8 mouse cellular contexts compared by ENCODE assay signal in genomic region chr3:116594076-116594727, GRCm38 (mm10). TPM values are rescaled to one million over a fixed set of nuclear protein-coding genes. Genes with fewer than 3 reads are reported as not detected.
A peak's percentile ranks its signal among the peaks of the same experiment; 100 is the strongest.
DNase-seq lines count a peak whose midpoint lies in the region; ATAC-seq and TF ChIP-seq lines count a peak whose summit lies in the region.

No protein-coding gene starts in this region.

- peaks cover 26% of the 10 kb centered on the region for H3K36me3 ChIP-seq in kidney, embryonic 14.5 days (ENCODE audit: control insufficient read depth, insufficient read depth, low read length)
- H3K36me3 ChIP-seq in ES-E14 (ENCODE audit: control insufficient read depth, insufficient read depth, low read length, poor library complexity, severe bottlenecking): peaks cover 12% of the 10 kb centered on the region
- H3K36me3 ChIP-seq in embryonic facial prominence, embryonic 11.5 days (replicated peaks; ENCODE audit: control insufficient read depth, insufficient read depth, low read depth, low read length): peaks cover 2% of the 10 kb centered on the region
- H3K36me3 ChIP-seq in intestine, embryonic 15.5 days: peaks cover 10% of the 10 kb centered on the region
- peaks cover 19% of the 10 kb centered on the region for H3K36me3 ChIP-seq in midbrain, postnatal 0 days (ENCODE audit: insufficient read depth, low read length)

- H3K4me1 ChIP-seq in kidney, embryonic 14.5 days (ENCODE audit: control insufficient read depth, insufficient read depth, low read length): peaks cover 6% of the 10 kb centered on the region; the same call in 1 of the 2 replicates
- peaks cover 0 to 2% of the 10 kb centered on the region in 2 experiments; a peak in 2 of 4 replicates for H3K4me1 ChIP-seq in ES-E14 (ENCODE audit: control insufficient read depth in 2 of 2, insufficient read depth in 2 of 2, low read length in 2 of 2, poor library complexity in 1 of 2)
- H3K4me1 ChIP-seq in embryonic facial prominence, embryonic 11.5 days (ENCODE audit: control insufficient read depth, insufficient read depth, low read length): no peaks in the 10 kb centered on the region
- no peaks in the 10 kb centered on the region for H3K4me1 ChIP-seq in intestine, embryonic 15.5 days (replicated peaks)
- H3K4me1 ChIP-seq in midbrain, postnatal 0 days (ENCODE audit: insufficient read depth, low read length): no peaks in the 10 kb centered on the region

- H3K9ac ChIP-seq in kidney, embryonic 14.5 days (ENCODE audit: low read depth, low read length): peak overlapping the region; percentile 78
- peak overlapping the region; percentile 95 for H3K9ac ChIP-seq in ES-E14 (ENCODE audit: insufficient read depth, low read depth, low read length, poor library complexity, severe bottlenecking)
- H3K9ac ChIP-seq in embryonic facial prominence, embryonic 11.5 days (replicated peaks; ENCODE audit: low read length): peak overlapping the region; percentile 75
- peak overlapping the region; percentile 78 for H3K9ac ChIP-seq in intestine, embryonic 15.5 days
- peak overlapping the region; percentile 73 for H3K9ac ChIP-seq in midbrain, postnatal 0 days (replicated peaks; ENCODE audit: low read length, poor library complexity, severe bottlenecking)

- H3K27me3 ChIP-seq in kidney, embryonic 14.5 days (ENCODE audit: control insufficient read depth, insufficient read depth, low read length): no peaks in the 10 kb centered on the region
- H3K27me3 ChIP-seq in embryonic facial prominence, embryonic 11.5 days (ENCODE audit: control insufficient read depth, insufficient read depth, low read length): no peaks in the 10 kb centered on the region
- H3K27me3 ChIP-seq in intestine, embryonic 15.5 days (replicated peaks): no peaks in the 10 kb centered on the region
- H3K27me3 ChIP-seq in midbrain, postnatal 0 days (ENCODE audit: insufficient read depth, low read length): no peaks in the 10 kb centered on the region

- H3K9me3 ChIP-seq in kidney, embryonic 14.5 days (ENCODE audit: control insufficient read depth, low read length): no peaks in the 10 kb centered on the region
- no peaks in the 10 kb centered on the region for H3K9me3 ChIP-seq in ES-E14 (ENCODE audit: control insufficient read depth, insufficient read depth, low read depth, low read length)
- no peaks in the 10 kb centered on the region for H3K9me3 ChIP-seq in embryonic facial prominence, embryonic 11.5 days (replicated peaks; ENCODE audit: control insufficient read depth, low read length)
- no peaks in the 10 kb centered on the region for H3K9me3 ChIP-seq in intestine, embryonic 15.5 days
- H3K9me3 ChIP-seq in midbrain, postnatal 0 days (ENCODE audit: low read length): no peaks in the 10 kb centered on the region

- peak overlapping the region; percentile 75 for H3K4me2 ChIP-seq in kidney, embryonic 14.5 days (replicated peaks; ENCODE audit: low read depth, low read length)
- peak overlapping the region; percentile 36 for H3K4me2 ChIP-seq in embryonic facial prominence, embryonic 11.5 days (ENCODE audit: low read depth, low read length)
- H3K4me2 ChIP-seq in intestine, embryonic 15.5 days (replicated peaks): peak overlapping the region; percentile 48
- H3K4me2 ChIP-seq in midbrain, postnatal 0 days (ENCODE audit: low read depth, low read length, poor library complexity, severe bottlenecking): peak overlapping the region; percentile 44

- WGBS in kidney, embryonic 14.5 days: 2% methylated on average over 22 of the region's 22 CpGs
- 3% methylated on average over 22 of the region's 22 CpGs for WGBS in embryonic facial prominence, embryonic 11.5 days
- WGBS in intestine, embryonic 15.5 days: 3% methylated on average over 22 of the region's 22 CpGs
- WGBS in midbrain, postnatal 0 days: 4% methylated on average over 17 of the region's 22 CpGs

- peak overlapping the region; percentile 64 for H3K4me3 ChIP-seq in kidney, embryonic 14.5 days (ENCODE audit: low read length)
- peak overlapping the region; percentile 94 to 98 for H3K4me3 ChIP-seq in ES-E14 (ENCODE audit: insufficient read depth in 1 of 2, low read depth in 1 of 2, low read length in 2 of 2, poor library complexity in 1 of 2, severe bottlenecking in 1 of 2)
- H3K4me3 ChIP-seq in embryonic facial prominence, embryonic 11.5 days (ENCODE audit: low read depth, low read length): peak overlapping the region; percentile 79
- H3K4me3 ChIP-seq in intestine, embryonic 15.5 days (replicated peaks): peak overlapping the region; percentile 90
- H3K4me3 ChIP-seq in midbrain, postnatal 0 days (ENCODE audit: low read depth, low read length): peak overlapping the region; percentile 91

- peak overlapping the region; percentile 85 for H3K27ac ChIP-seq in kidney, embryonic 14.5 days (ENCODE audit: low read depth, low read length)
- H3K27ac ChIP-seq in ES-E14 (ENCODE audit: insufficient read depth, low read depth, low read length, poor library complexity, severe bottlenecking): peak overlapping the region; percentile 69
- peak overlapping the region; percentile 48 for H3K27ac ChIP-seq in embryonic facial prominence, embryonic 11.5 days (replicated peaks; ENCODE audit: low read depth, low read length)
- H3K27ac ChIP-seq in intestine, embryonic 15.5 days: peak overlapping the region; percentile 79
- peak overlapping the region; percentile 82 for H3K27ac ChIP-seq in midbrain, postnatal 0 days (ENCODE audit: low read depth, low read length)

- in situ Hi-C loops in ES-E14 (cut with MboI; ENCODE audit: low sequenced_read_pairs in 2 of 2, unreplicated experiment in 2 of 2): no loop called here

- peak; percentile 64 for TF ChIP-seq CTCF in midbrain, postnatal 0 days (IDR thresholded peaks at IDR 0.05)

- ATAC-seq in kidney, embryonic 14.5 days (ENCODE audit: low FRiP score, low TSS enrichment): peak; percentile 68
- peak; percentile 82 for ATAC-seq in embryonic facial prominence, embryonic 11.5 days (replicated peaks; ENCODE audit: insufficient number of reproducible peaks, low FRiP score, low TSS enrichment, low read depth)
- ATAC-seq in intestine, embryonic 15.5 days: peak; percentile 75
- peak; percentile 74 for ATAC-seq in midbrain, postnatal 0 days (ENCODE audit: low FRiP score)

- DNase-seq in kidney, postnatal 14 days: no peak
- peak; percentile 24 for DNase-seq in ES-E14 (ENCODE audit: low read depth, low spot score)
- peak; percentile 59 for DNase-seq in embryonic facial prominence, embryonic 11.5 days (ENCODE audit: low spot score)
- peak; percentile 68 for DNase-seq in midbrain, postnatal 0 days (ENCODE audit: low spot score)
- no peak for DNase-seq in adrenal gland, adult 8-10 months
- no peak for DNase-seq in gastrocnemius, adult 18-20 months (ENCODE audit: low spot score)

TF ChIP-seq in ES-E14, 5 proteins besides CTCF, POLR2A, EP300 and RAD21:
- TF ChIP-seq ZNF384 (IDR thresholded peaks at IDR 0.05; ENCODE audit: low read depth, low read length) (no peak), CHD2 (IDR thresholded peaks at IDR 0.05; ENCODE audit: low read depth, low read length) (no peak), ZC3H11A (IDR thresholded peaks at IDR 0.05; ENCODE audit: borderline replicate concordance, low read depth, low read length) (no peak), MAFK (IDR thresholded peaks at IDR 0.05; ENCODE audit: insufficient read depth, low read depth, low read length) (no peak), HCFC1 (IDR thresholded peaks at IDR 0.05; ENCODE audit: borderline replicate concordance, insufficient read depth, low read length) (no peak)

RNA-seq across cellular contexts. Expression of gene Sass6, which starts 0.6 kb away (rescaled TPM):
- polyA plus RNA-seq in kidney, embryonic 14.5 days (2014; fragmentation: Nextera tagmentation; extraction: Ambion mirVana): 19.3 and 30.8 TPM in 2 replicates
- 10.4 and 11.6 TPM in 2 replicates for total RNA-seq in ES-E14 (2012; rRNA removed)
- polyA plus RNA-seq in embryonic facial prominence, embryonic 11.5 days (2014; fragmentation: Nextera tagmentation; extraction: Ambion mirVana): 38.7 TPM in 2 replicates
- polyA plus RNA-seq in intestine, embryonic 15.5 days (2015; fragmentation: Nextera tagmentation; extraction: Ambion mirVana): 18.0 and 20.1 TPM in 2 replicates
- total RNA-seq in midbrain, postnatal 0 days (2014; rRNA removed): 5.3 and 6.6 TPM in 2 replicates
- polyA plus RNA-seq in midbrain, postnatal 0 days (2015; fragmentation: Nextera tagmentation; extraction: Ambion mirVana): 7.2 and 9.2 TPM in 2 replicates
- 1 to 10 TPM; 2.4 to 3.4 (median 3.0) TPM for total RNA-seq in adrenal gland, adult 8-10 months (2022)
- 1 to 10 TPM; 1.6 to 2.0 TPM for total RNA-seq in gastrocnemius, adult 18-20 months (2021)

RNA-seq across cellular contexts. Expression of gene Trmt13, which starts 20.2 kb away (rescaled TPM):
- polyA plus RNA-seq in kidney, embryonic 14.5 days (2014; fragmentation: Nextera tagmentation; extraction: Ambion mirVana): 28.7 and 32.1 TPM in 2 replicates
- 22.8 and 23.3 TPM in 2 replicates for total RNA-seq in ES-E14 (2012; rRNA removed)
- polyA plus RNA-seq in embryonic facial prominence, embryonic 11.5 days (2014; fragmentation: Nextera tagmentation; extraction: Ambion mirVana): 18.3 and 25.4 TPM in 2 replicates
- polyA plus RNA-seq in intestine, embryonic 15.5 days (2015; fragmentation: Nextera tagmentation; extraction: Ambion mirVana): 21.9 and 22.9 TPM in 2 replicates
- total RNA-seq in midbrain, postnatal 0 days (2014; rRNA removed): 12.2 and 14.0 TPM in 2 replicates
- polyA plus RNA-seq in midbrain, postnatal 0 days (2015; fragmentation: Nextera tagmentation; extraction: Ambion mirVana): 22.1 and 23.4 TPM in 2 replicates
- 10 to 100 TPM; 13.6 to 27.7 (median 18.2) TPM for total RNA-seq in adrenal gland, adult 8-10 months (2022)
- 1 to 10 TPM; 3.3 to 4.6 TPM for total RNA-seq in gastrocnemius, adult 18-20 months (2021)

RNA-seq across cellular contexts. Expression of gene Lrrc39, which starts 31.4 kb away (rescaled TPM):
- polyA plus RNA-seq in kidney, embryonic 14.5 days (2014; fragmentation: Nextera tagmentation; extraction: Ambion mirVana): 0.45 and 0.61 TPM in 2 replicates
- total RNA-seq in ES-E14 (2012; rRNA removed): 0.62 and 0.74 TPM in 2 replicates
- 0.26 and 0.84 TPM in 2 replicates for polyA plus RNA-seq in embryonic facial prominence, embryonic 11.5 days (2014; fragmentation: Nextera tagmentation; extraction: Ambion mirVana)
- polyA plus RNA-seq in intestine, embryonic 15.5 days (2015; fragmentation: Nextera tagmentation; extraction: Ambion mirVana): 3.5 and 3.6 TPM in 2 replicates
- not detected in 2 replicates for total RNA-seq in midbrain, postnatal 0 days (2014; rRNA removed)
- 0.22 and 0.23 TPM in 2 replicates for polyA plus RNA-seq in midbrain, postnatal 0 days (2015; fragmentation: Nextera tagmentation; extraction: Ambion mirVana)
- 1 to 10 TPM; 1.1 to 4.8 (median 1.5) TPM for total RNA-seq in adrenal gland, adult 8-10 months (2022)
- total RNA-seq in gastrocnemius, adult 18-20 months (2021): 10 to 100 TPM; 49.0 to 51.8 TPM

Comparison
In these comparisons a context has a peak if more than half of its experiments do, and no peak if none do; other contexts are left out.
1. DNase-seq: peak in ES-E14 (single experiment), embryonic facial prominence, embryonic 11.5 days (single experiment) and midbrain, postnatal 0 days (single experiment); none in kidney, postnatal 14 days (single experiment), adrenal gland, adult 8-10 months (single experiment) and gastrocnemius, adult 18-20 months (single experiment).
2. RNA of gene Lrrc39, which starts 31.4 kb away (total RNA-seq): 49.0 to 51.8 TPM in gastrocnemius, adult 18-20 months; 1.1 to 4.8 TPM in adrenal gland, adult 8-10 months, 0.62 to 0.74 TPM in ES-E14 and not detected in midbrain, postnatal 0 days; every median in the first group is over 4 times any median in the second.
3. Peak in every context shown above with its lines, with median percentiles within 50 percentile points of each other: ATAC-seq, H3K27ac ChIP-seq, H3K4me2 ChIP-seq, H3K4me3 ChIP-seq and H3K9ac ChIP-seq.